Comparison of ENCODE assay signal across 11 mouse cellular contexts in the genomic region with DNA sequence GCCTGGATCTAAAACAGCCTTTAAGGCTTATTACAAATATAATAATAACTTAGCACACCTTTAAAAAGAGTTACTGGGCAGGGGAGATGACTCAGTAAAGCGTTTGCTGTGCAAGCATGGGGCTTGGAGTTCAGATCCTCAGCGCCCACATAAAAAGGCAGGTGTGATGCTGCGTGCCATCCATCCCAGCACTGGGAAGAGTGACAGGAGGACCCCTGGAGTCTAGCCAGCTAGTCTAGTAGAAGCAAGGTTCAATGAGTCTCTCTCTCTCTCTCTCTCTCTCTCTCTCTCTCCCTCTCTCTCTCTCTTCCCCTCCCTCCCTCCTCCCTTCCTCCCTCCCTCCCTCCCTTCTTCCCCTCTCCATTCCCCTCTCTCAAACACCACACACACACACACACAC. TPM values are rescaled to one million over a fixed set of nuclear protein-coding genes. Genes with fewer than 3 reads are reported as not detected.
DNase-seq lines count a peak whose midpoint lies in the region; ATAC-seq lines count a peak whose summit lies in the region.
"Had no signal": no experiment of that assay in that cellular context is flagged by ENCODE, and none has a peak within 500 bp of the region (broad histone marks: within the 10 kb centered on the region; RNA-seq: fewer than 3 reads in every experiment).

No protein-coding gene starts in this region.

- no peak for DNase-seq in heart, embryonic 10.5 days (ENCODE audit: low spot score)
- DNase-seq in heart, adult 8-10 months (ENCODE audit: low spot score): no peak
- no peak for DNase-seq in kidney, adult 8-10 months
- DNase-seq in heart, postnatal 4 days: peak; percentile 22
- no peak for DNase-seq in adrenal gland, postnatal 4 days (ENCODE audit: low spot score in 2 of 2)

- WGBS in heart, embryonic 10.5 days: 45% methylated on average over 3 of the region's 3 CpGs
- WGBS in kidney, embryonic 16.5 days: 76% methylated on average over 3 of the region's 3 CpGs
- 38% methylated on average over 3 of the region's 3 CpGs for WGBS in heart, embryonic 15.5 days

- H3K9me3 ChIP-seq in heart, embryonic 10.5 days: no peaks in the 10 kb centered on the region
- no peaks in the 10 kb centered on the region for H3K9me3 ChIP-seq in kidney, embryonic 16.5 days (ENCODE audit: low read length)
- no peaks in the 10 kb centered on the region for H3K9me3 ChIP-seq in heart, embryonic 15.5 days (replicated peaks)
- H3K9me3 ChIP-seq: midbrain, embryonic 15.5 days had no signal

- H3K36me3 ChIP-seq in heart, embryonic 10.5 days: no peaks in the 10 kb centered on the region
- H3K36me3 ChIP-seq in kidney, embryonic 16.5 days (ENCODE audit: insufficient read depth, low read length): no peaks in the 10 kb centered on the region
- no peaks in the 10 kb centered on the region for H3K36me3 ChIP-seq in heart, embryonic 15.5 days
- H3K36me3 ChIP-seq: midbrain, embryonic 15.5 days had no signal

- no peaks in the 10 kb centered on the region for H3K27me3 ChIP-seq in heart, embryonic 10.5 days (ENCODE audit: insufficient read depth, poor library complexity, severe bottlenecking)
- H3K27me3 ChIP-seq in kidney, embryonic 16.5 days (ENCODE audit: insufficient read depth, low read length): no peaks in the 10 kb centered on the region
- no peaks in the 10 kb centered on the region for H3K27me3 ChIP-seq in heart, embryonic 15.5 days
- H3K27me3 ChIP-seq: midbrain, embryonic 15.5 days had no signal

- 0 out of 2 replicates have a peak, but pooled peaks have one; percentile 39 for ATAC-seq in kidney, embryonic 16.5 days (ENCODE audit: low FRiP score, low TSS enrichment)
- no peak for ATAC-seq in heart, embryonic 15.5 days (replicated peaks; ENCODE audit: insufficient number of reproducible peaks, insufficient read depth, low FRiP score, low read depth)
- ATAC-seq: forebrain, embryonic 16.5 days; hindbrain, embryonic 16.5 days; midbrain, embryonic 15.5 days had no signal

- no peak overlapping the region for H3K9ac ChIP-seq in kidney, embryonic 16.5 days (replicated peaks; ENCODE audit: low read length)
- no peak overlapping the region for H3K9ac ChIP-seq in heart, embryonic 15.5 days
- H3K9ac ChIP-seq: liver, embryonic 14.5 days; midbrain, embryonic 15.5 days had no signal

- H3K4me1 ChIP-seq in heart, embryonic 10.5 days: peaks cover 7% of the 10 kb centered on the region
- peaks cover 7% of the 10 kb centered on the region; the same call in 1 of the 2 replicates for H3K4me1 ChIP-seq in kidney, embryonic 16.5 days (ENCODE audit: insufficient read depth, low read length)
- peaks cover 11% of the 10 kb centered on the region for H3K4me1 ChIP-seq in heart, embryonic 15.5 days (replicated peaks)
- H3K4me1 ChIP-seq: midbrain, embryonic 15.5 days had no signal

- H3K4me3 ChIP-seq in heart, embryonic 10.5 days: peak overlapping the region; percentile 54
- H3K4me3 ChIP-seq in kidney, embryonic 16.5 days (ENCODE audit: low read length): no peak overlapping the region
- no peak overlapping the region for H3K4me3 ChIP-seq in heart, embryonic 15.5 days
- H3K4me3 ChIP-seq: midbrain, embryonic 15.5 days had no signal

- peak overlapping the region; percentile 78; the same call in 1 of the 2 replicates for H3K27ac ChIP-seq in heart, embryonic 10.5 days
- H3K27ac ChIP-seq in kidney, embryonic 16.5 days (ENCODE audit: low read length): no peak overlapping the region
- H3K27ac ChIP-seq in heart, embryonic 15.5 days: no peak overlapping the region
- H3K27ac ChIP-seq: liver, embryonic 14.5 days; midbrain, embryonic 15.5 days had no signal

- peak overlapping the region; percentile 57 for H3K4me2 ChIP-seq in kidney, embryonic 16.5 days (replicated peaks; ENCODE audit: low read depth, low read length)
- peak overlapping the region; percentile 69 for H3K4me2 ChIP-seq in heart, embryonic 15.5 days

RNA-seq across cellular contexts. Expression of a gene that starts 19.5 kb away (rescaled TPM):
- polyA plus RNA-seq in heart, embryonic 10.5 days (2016; fragmentation: Nextera tagmentation; extraction: Ambion mirVana): 8.8 and 9.4 TPM in 2 replicates
- 10 to 100 TPM; 28.5 to 32.0 (median 31.3) TPM for total RNA-seq in heart, adult 8-10 months (2022)
- polyA plus RNA-seq in kidney, embryonic 16.5 days (2015; fragmentation: Nextera tagmentation; extraction: Ambion mirVana): 10.1 and 11.8 TPM in 2 replicates
- 8.5 and 11.4 TPM in 2 replicates for polyA plus RNA-seq in heart, embryonic 15.5 days (2015; fragmentation: Nextera tagmentation; extraction: Ambion mirVana)
- 10 to 100 TPM; 35.1 to 39.1 TPM for total RNA-seq in heart, postnatal 4 days (2021)
- total RNA-seq in adrenal gland, postnatal 4 days (2021): 10 to 100 TPM; 47.1 to 53.2 TPM

RNA-seq across cellular contexts. Expression of a gene that starts 53.8 kb away (rescaled TPM):
- polyA plus RNA-seq in heart, embryonic 10.5 days (2016; fragmentation: Nextera tagmentation; extraction: Ambion mirVana): 11.8 and 13.1 TPM in 2 replicates
- 1 to 10 TPM; 2.3 to 3.5 (median 2.4) TPM for total RNA-seq in heart, adult 8-10 months (2022)
- polyA plus RNA-seq in kidney, embryonic 16.5 days (2015; fragmentation: Nextera tagmentation; extraction: Ambion mirVana): 11.9 and 15.0 TPM in 2 replicates
- 6.7 and 7.2 TPM in 2 replicates for polyA plus RNA-seq in heart, embryonic 15.5 days (2015; fragmentation: Nextera tagmentation; extraction: Ambion mirVana)
- 1 to 10 TPM; 3.0 to 3.2 TPM for total RNA-seq in heart, postnatal 4 days (2021)
- total RNA-seq in adrenal gland, postnatal 4 days (2021): 1 to 10 TPM; 7.8 to 8.5 TPM
